Mouse (Mus musculus): Measurements from ENCODE around the gene Inpp5a. TPM values are rescaled to one million over a fixed set of nuclear protein-coding genes. Genes with fewer than 3 reads are reported as not detected.

Gene Inpp5a
- polyA plus RNA-seq, 1 experiment from 2014 or later, result 58.4 TPM

DNA sequence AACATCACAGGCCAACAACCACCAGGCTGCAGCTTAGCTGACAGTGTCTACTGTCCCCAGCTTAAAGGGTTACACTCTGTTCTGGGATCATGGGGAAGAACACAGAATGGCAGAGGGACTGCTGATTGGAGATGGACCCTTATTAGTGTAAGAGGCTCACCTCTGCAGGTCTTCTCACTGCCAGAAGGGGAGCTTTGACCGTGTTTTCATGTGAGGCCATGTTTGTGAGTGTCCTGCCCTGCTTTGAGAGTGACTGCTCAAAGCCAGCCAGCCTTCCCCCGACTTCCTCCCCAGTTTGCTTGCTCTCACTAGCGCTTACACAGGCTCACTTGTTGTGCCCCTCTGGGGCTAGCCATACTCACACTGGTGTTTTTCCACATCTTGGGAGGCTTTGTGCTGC, 58.5 kb downstream of the Inpp5a start:
- H3K27me3 ChIP-seq (replicated peaks), result no peaks in the 10 kb centered on the region
- H3K9me3 ChIP-seq, result no peaks in the 10 kb centered on the region
- no peak overlapping the region for H3K9ac ChIP-seq
- WGBS, result 70% methylated on average over 3 of the region's 3 CpGs
- H3K27ac ChIP-seq (replicated peaks), result no peak overlapping the region
- ATAC-seq (ENCODE audit: extremely low read depth, insufficient number of reproducible peaks, low FRiP score, low TSS enrichment), result no peak
- peaks cover 73% of the 10 kb centered on the region for H3K4me1 ChIP-seq
- no peaks in the 10 kb centered on the region for H3K36me3 ChIP-seq
- H3K4me2 ChIP-seq, result no peak overlapping the region
- no peak overlapping the region for H3K4me3 ChIP-seq

- 67% methylated on average over 16 of the region's 16 CpGs for WGBS
- H3K4me3 ChIP-seq, result no peak overlapping the region
- peak overlapping the region; percentile 25; the same call in 1 of the 2 replicates for H3K9ac ChIP-seq
Observed at GRCm38 (mm10) chr7:139450186-139450998, 61.5 kb downstream of the Inpp5a start.

GRCm38 (mm10) chr7:139451711-139452110, 62.8 kb downstream of the Inpp5a start:
- 32% methylated on average over 5 of the region's 5 CpGs for WGBS
- H3K36me3 ChIP-seq, result 0 out of 2 replicates have a peak, but pooled peaks cover 1% of the 10 kb centered on the region
- peaks cover 68% of the 10 kb centered on the region for H3K4me1 ChIP-seq
- ATAC-seq (ENCODE audit: extremely low read depth, insufficient number of reproducible peaks, low FRiP score, low TSS enrichment), result 0 out of 2 replicates have a peak, but pooled peaks have one; percentile 3
- peak overlapping the region; percentile 91 for H3K27ac ChIP-seq (replicated peaks)
- H3K4me3 ChIP-seq, result no peak overlapping the region
- H3K9ac ChIP-seq, result peak overlapping the region; percentile 44
- H3K9me3 ChIP-seq, result no peaks in the 10 kb centered on the region
- peak overlapping the region; percentile 27; the same call in 1 of the 2 replicates for H3K4me2 ChIP-seq
- no peaks in the 10 kb centered on the region for H3K27me3 ChIP-seq (replicated peaks)

More at GRCm38 (mm10) chr7:139450186-139450998, 61.5 kb downstream of the Inpp5a start:
- no peaks in the 10 kb centered on the region for H3K27me3 ChIP-seq (replicated peaks)
- no peak overlapping the region for H3K4me2 ChIP-seq
- no peak overlapping the region for H3K27ac ChIP-seq (replicated peaks)
- no peaks in the 10 kb centered on the region for H3K36me3 ChIP-seq
- ATAC-seq (ENCODE audit: extremely low read depth, insufficient number of reproducible peaks, low FRiP score, low TSS enrichment), result no peak
- peaks cover 69% of the 10 kb centered on the region for H3K4me1 ChIP-seq
- no peaks in the 10 kb centered on the region for H3K9me3 ChIP-seq

- Histone ChIP-seq H3K9ac (peak overlapping the region; percentile 44), H3K27me3 (replicated peaks) (no peaks in the 10 kb centered on the region), H3K27ac (replicated peaks) (peak overlapping the region; percentile 91), H3K4me1 (peaks cover 69% of the 10 kb centered on the region), H3K4me2 (peak overlapping the region; percentile 27), H3K36me3 (peaks cover 5% of the 10 kb centered on the region; the same call in 1 of the 2 replicates), H3K4me3 (no peak overlapping the region), H3K9me3 (no peaks in the 10 kb centered on the region)
- 15% methylated on average over 2 of the region's 2 CpGs for WGBS
- peak; percentile 38; the same call in 1 of the 2 replicates for ATAC-seq (ENCODE audit: extremely low read depth, insufficient number of reproducible peaks, low FRiP score, low TSS enrichment)
Observed at GRCm38 (mm10) chr7:139452199-139452598, 63.3 kb downstream of the Inpp5a start.

DNA sequence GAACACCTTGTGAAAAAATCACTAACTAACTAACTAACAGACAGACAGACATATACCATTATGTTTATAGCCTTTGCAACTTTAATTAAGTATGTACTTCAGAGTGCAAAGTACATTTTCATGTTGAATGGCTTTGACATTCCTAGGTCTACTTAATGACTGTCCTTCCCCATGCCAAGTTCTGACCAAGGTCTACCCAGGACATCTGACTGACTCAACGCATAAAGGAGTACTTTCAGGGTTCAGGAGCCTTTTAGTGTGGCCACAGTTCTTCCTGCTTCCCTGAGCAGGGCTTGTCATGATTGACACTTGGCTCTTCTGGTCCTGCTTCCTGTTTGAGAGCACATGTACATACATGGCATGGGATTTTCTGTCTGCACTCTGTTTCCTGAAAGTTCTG, 64.3 kb downstream of the Inpp5a start:
- Histone ChIP-seq H3K4me2 (no peak overlapping the region), H3K4me3 (no peak overlapping the region), H3K4me1 (peaks cover 69% of the 10 kb centered on the region), H3K9ac (no peak overlapping the region), H3K9me3 (no peaks in the 10 kb centered on the region), H3K36me3 (peaks cover 8% of the 10 kb centered on the region; the same call in 1 of the 2 replicates), H3K27me3 (replicated peaks) (no peaks in the 10 kb centered on the region), H3K27ac (replicated peaks) (peak overlapping the region; percentile 91)
- ATAC-seq (ENCODE audit: extremely low read depth, insufficient number of reproducible peaks, low FRiP score, low TSS enrichment), result no peak
- 59% methylated on average over 1 of the region's 1 CpGs for WGBS

- no peak overlapping the region for H3K9ac ChIP-seq
Observed at GRCm38 (mm10) chr7:139454285-139454684, 65.4 kb downstream of the Inpp5a start.

DNA sequence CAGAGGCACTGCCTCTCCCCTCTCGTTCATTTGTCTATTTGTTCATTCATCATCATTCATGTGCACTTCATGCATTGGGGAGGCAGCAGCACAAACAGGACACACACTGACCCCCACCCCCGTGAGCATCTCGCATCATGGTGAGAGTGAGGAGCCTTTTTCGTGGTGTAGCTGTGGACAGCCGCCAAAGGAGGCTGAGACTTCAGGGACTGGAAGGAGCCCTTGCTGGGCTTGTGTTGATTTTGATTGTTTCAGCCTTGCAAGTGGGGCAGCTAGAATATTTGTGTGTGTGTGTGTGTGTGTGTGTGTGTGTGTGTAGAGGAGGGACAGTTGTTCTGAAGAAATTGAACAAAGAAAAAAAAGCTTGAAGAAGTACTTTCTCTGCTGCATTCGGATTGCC, 67.8 kb downstream of the Inpp5a start:
- Histone ChIP-seq H3K4me2 (no peak overlapping the region), H3K27ac (replicated peaks) (no peak overlapping the region), H3K9me3 (no peaks in the 10 kb centered on the region), H3K27me3 (replicated peaks) (no peaks in the 10 kb centered on the region), H3K36me3 (peaks cover 21% of the 10 kb centered on the region), H3K9ac (no peak overlapping the region), H3K4me1 (peaks cover 53% of the 10 kb centered on the region), H3K4me3 (no peak overlapping the region)
- WGBS, result 68% methylated on average over 6 of the region's 6 CpGs
- ATAC-seq (ENCODE audit: extremely low read depth, insufficient number of reproducible peaks, low FRiP score, low TSS enrichment), result no peak

More at GRCm38 (mm10) chr7:139454285-139454684, 65.4 kb downstream of the Inpp5a start:
- 64% methylated on average over 3 of the region's 3 CpGs for WGBS
- H3K9me3 ChIP-seq, result no peaks in the 10 kb centered on the region
- ATAC-seq (ENCODE audit: extremely low read depth, insufficient number of reproducible peaks, low FRiP score, low TSS enrichment), result no peak
- H3K36me3 ChIP-seq, result peaks cover 18% of the 10 kb centered on the region
- H3K4me2 ChIP-seq, result no peak overlapping the region
- peaks cover 65% of the 10 kb centered on the region for H3K4me1 ChIP-seq
- H3K4me3 ChIP-seq, result no peak overlapping the region
- no peaks in the 10 kb centered on the region for H3K27me3 ChIP-seq (replicated peaks)
- no peak overlapping the region for H3K27ac ChIP-seq (replicated peaks)

DNA sequence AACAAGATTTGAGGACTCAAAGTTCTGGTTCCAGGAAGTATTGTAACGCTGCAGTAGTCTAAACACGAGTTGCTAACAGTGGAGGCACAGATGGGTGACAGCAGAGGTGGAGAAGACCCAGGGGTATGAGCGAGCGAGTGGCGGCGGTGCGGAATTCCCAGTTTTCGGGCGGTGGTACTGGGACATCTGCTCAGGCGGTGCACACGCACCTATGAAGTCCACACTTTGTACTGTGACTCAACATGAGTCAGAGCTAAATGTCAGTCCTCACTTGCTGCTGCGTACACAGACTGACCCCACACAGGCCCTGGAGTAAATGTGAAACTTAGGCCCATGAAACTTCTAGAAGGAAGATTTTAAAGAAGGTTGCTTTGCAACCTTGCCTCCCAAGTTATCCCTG, 72.4 kb downstream of the Inpp5a start:
- Histone ChIP-seq H3K4me2 (no peak overlapping the region), H3K27ac (replicated peaks) (no peak overlapping the region), H3K9me3 (no peaks in the 10 kb centered on the region), H3K4me1 (peaks cover 62% of the 10 kb centered on the region), H3K27me3 (replicated peaks) (no peaks in the 10 kb centered on the region), H3K36me3 (peaks cover 21% of the 10 kb centered on the region), H3K9ac (no peak overlapping the region), H3K4me3 (no peak overlapping the region)
- no peak for ATAC-seq (ENCODE audit: extremely low read depth, insufficient number of reproducible peaks, low FRiP score, low TSS enrichment)
- WGBS, result 87% methylated on average over 12 of the region's 12 CpGs

- 68% methylated on average over 10 of the region's 10 CpGs for WGBS
- no peaks in the 10 kb centered on the region for H3K27me3 ChIP-seq (replicated peaks)
- peaks cover 17% of the 10 kb centered on the region for H3K36me3 ChIP-seq
- no peak overlapping the region for H3K4me3 ChIP-seq
- H3K9ac ChIP-seq, result peak overlapping the region; percentile 33
- H3K4me1 ChIP-seq, result peaks cover 66% of the 10 kb centered on the region
- H3K9me3 ChIP-seq, result no peaks in the 10 kb centered on the region
- ATAC-seq (ENCODE audit: extremely low read depth, insufficient number of reproducible peaks, low FRiP score, low TSS enrichment), result no peak
- no peak overlapping the region for H3K27ac ChIP-seq (replicated peaks)
- H3K4me2 ChIP-seq, result no peak overlapping the region
Observed at GRCm38 (mm10) chr7:139462142-139462541, 73.2 kb downstream of the Inpp5a start.

DNA sequence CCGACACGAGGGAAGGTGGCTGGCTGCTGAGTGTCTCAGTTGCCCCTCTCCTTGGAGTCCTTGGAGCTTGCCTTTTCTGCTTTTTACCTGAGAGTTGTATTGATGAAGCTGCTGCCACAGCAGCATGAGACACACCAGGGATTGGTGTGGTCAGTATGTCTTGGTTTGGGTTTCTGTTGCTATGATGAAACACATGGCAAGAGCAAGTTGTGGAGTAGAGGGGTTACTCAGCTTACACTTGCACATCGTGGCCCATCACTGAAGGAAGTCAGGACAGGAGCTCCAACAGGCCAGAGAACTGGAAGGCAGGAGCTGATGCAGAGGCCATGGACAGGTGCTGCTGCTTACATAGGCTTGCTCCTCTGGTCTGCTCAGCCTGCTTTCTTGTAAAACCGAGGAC, 76.6 kb downstream of the Inpp5a start:
- Histone ChIP-seq H3K9me3 (no peaks in the 10 kb centered on the region), H3K36me3 (0 out of 2 replicates have a peak, but pooled peaks cover 3% of the 10 kb centered on the region), H3K4me3 (no peak overlapping the region), H3K9ac (no peak overlapping the region), H3K4me1 (peaks cover 91% of the 10 kb centered on the region), H3K27me3 (replicated peaks) (no peaks in the 10 kb centered on the region), H3K27ac (replicated peaks) (peak overlapping the region; percentile 99), H3K4me2 (no peak overlapping the region)
- ATAC-seq (ENCODE audit: extremely low read depth, insufficient number of reproducible peaks, low FRiP score, low TSS enrichment), result no peak
- 71% methylated on average over 4 of the region's 4 CpGs for WGBS

- H3K36me3 ChIP-seq, result no peaks in the 10 kb centered on the region
- WGBS, result 9% methylated on average over 7 of the region's 7 CpGs
- H3K9ac ChIP-seq, result peak overlapping the region; percentile 76
- no peaks in the 10 kb centered on the region for H3K27me3 ChIP-seq (replicated peaks)
- 0 out of 2 replicates have a peak overlapping the region, but pooled peaks have one; percentile 4 for H3K4me2 ChIP-seq
- H3K9me3 ChIP-seq, result no peaks in the 10 kb centered on the region
- ATAC-seq (ENCODE audit: extremely low read depth, insufficient number of reproducible peaks, low FRiP score, low TSS enrichment), result no peak
- no peak overlapping the region for H3K4me3 ChIP-seq
- H3K27ac ChIP-seq (replicated peaks), result peak overlapping the region; percentile 99
- peaks cover 97% of the 10 kb centered on the region for H3K4me1 ChIP-seq
Observed at GRCm38 (mm10) chr7:139466484-139467176, 77.7 kb downstream of the Inpp5a start.

Measured in heart, embryonic 13.5 days (tissue).